Mouse (Mus musculus): Measurements from ENCODE around the gene Uchl1.

- TF ChIP-seq POLR2A (IDR thresholded peaks at IDR 0.05; ENCODE audit: borderline replicate concordance, insufficient read depth, low read length) (no peak), CTCF (IDR thresholded peaks at IDR 0.05; ENCODE audit: borderline replicate concordance, insufficient read depth, low read depth, low read length) (no peak)
Observed at GRCm38 (mm10) chr5:66688286-66688685, 12.4 kb downstream of the Uchl1 start.

All from cerebellum, adult 2 months (tissue).